Mouse (Mus musculus) lung, postnatal 0 days (tissue): ENCODE results near the gene Capn12.

Experiments used
- CTCF ChIP-seq: IDR thresholded peaks from 2 replicates; pipeline ENCODE4 v1.5.1; 2016; ENCODE audit warnings: antibody characterized with exemption, mild to moderate bottlenecking
- EP300 ChIP-seq: IDR thresholded peaks from 2 replicates; pipeline ENCODE4 v1.6.1; 2016; ENCODE audit warnings: antibody characterized with exemption, mild to moderate bottlenecking, control low read depth

DNA sequence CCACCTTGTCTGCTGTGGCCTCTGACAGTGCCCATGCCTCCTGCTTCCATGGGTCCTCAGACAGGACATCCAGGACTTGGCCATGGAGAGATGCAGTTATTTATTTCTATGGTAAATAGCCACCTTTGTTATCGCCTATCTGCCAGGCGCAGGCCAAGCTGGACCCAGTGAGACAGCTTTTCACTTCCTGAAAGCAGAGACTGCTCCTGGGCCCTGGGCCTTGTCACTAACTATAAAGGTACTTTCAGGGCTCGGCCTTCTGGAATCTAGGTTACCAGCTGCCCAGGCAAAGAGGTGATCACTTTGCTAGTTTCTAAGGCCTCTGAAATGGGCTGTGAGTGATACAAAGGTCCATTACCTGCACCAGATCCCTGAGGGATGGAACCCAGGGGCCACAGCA lies 43.6 kb downstream of the Capn12 start:
- TF ChIP-seq EP300 (no peak), CTCF (no peak)
